ENCODE assay signal across 8 mouse cellular contexts in the genomic region with DNA sequence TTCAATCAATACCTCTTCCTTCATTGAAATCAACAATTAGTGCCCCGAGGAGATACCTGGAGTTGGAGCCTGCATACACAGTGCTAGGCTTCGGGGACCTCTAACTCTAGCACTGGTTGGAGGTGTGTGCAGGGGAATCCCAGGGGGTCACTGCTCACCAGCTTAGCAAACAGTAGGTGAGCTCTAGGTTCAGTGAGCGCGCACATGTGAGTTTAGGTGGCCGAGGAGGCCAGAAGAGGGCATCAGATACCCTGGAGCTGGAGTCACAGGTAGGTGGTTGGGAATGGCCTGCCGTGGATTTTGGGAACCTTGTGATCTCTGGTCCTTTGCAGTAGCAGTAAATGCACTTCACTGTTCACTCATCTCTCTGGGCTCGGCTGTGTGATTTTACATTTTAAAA. TPM values are rescaled to one million over a fixed set of nuclear protein-coding genes. Genes with fewer than 3 reads are reported as not detected.
DNase-seq lines count a peak whose midpoint lies in the region; ATAC-seq and TF ChIP-seq lines count a peak whose summit lies in the region.

No protein-coding gene starts in this region.

- no peak for TF ChIP-seq CTCF in heart, postnatal 0 days (IDR thresholded peaks at IDR 0.05; ENCODE audit: low read depth)
- TF ChIP-seq CTCF in bone marrow macrophage, adult 2 months (IDR thresholded peaks at IDR 0.05; ENCODE audit: low read depth, low read length): peak; percentile 33; the same call in 1 of the 2 replicates

- no peak for ATAC-seq in heart, postnatal 0 days (ENCODE audit: insufficient read depth, low read depth)
- ATAC-seq in heart, embryonic 11.5 days (replicated peaks; ENCODE audit: insufficient number of reproducible peaks, low FRiP score, low TSS enrichment): no peak
- no peak for ATAC-seq in hindbrain, embryonic 15.5 days (ENCODE audit: low FRiP score, low read depth)
- no peak for ATAC-seq in liver, embryonic 15.5 days (ENCODE audit: insufficient read depth)
- ATAC-seq in inflammation-experienced regulatory T-cells, adult 6 months: no peak

- no peak overlapping the region for H3K9ac ChIP-seq in heart, postnatal 0 days (replicated peaks; ENCODE audit: low read depth, low read length)
- no peak overlapping the region for H3K9ac ChIP-seq in heart, embryonic 11.5 days (ENCODE audit: low read depth, low read length)
- no peak overlapping the region for H3K9ac ChIP-seq in hindbrain, embryonic 15.5 days
- H3K9ac ChIP-seq in liver, embryonic 15.5 days: peak overlapping the region; percentile 32

- no peak for DNase-seq in heart, postnatal 0 days (ENCODE audit: low spot score)
- DNase-seq in retina, postnatal 1 day: no peak
- DNase-seq in left cerebral cortex, adult 11 months (ENCODE audit: low spot score): no peak

- H3K4me1 ChIP-seq in heart, postnatal 0 days (ENCODE audit: control insufficient read depth, insufficient read depth): peaks cover 13% of the 10 kb centered on the region
- H3K4me1 ChIP-seq in heart, embryonic 11.5 days (ENCODE audit: control insufficient read depth, insufficient read depth, low read length): peaks cover 13% of the 10 kb centered on the region
- peaks cover 18% of the 10 kb centered on the region for H3K4me1 ChIP-seq in bone marrow macrophage, adult 2 months (ENCODE audit: control insufficient read depth, insufficient read depth, low read length)
- H3K4me1 ChIP-seq in hindbrain, embryonic 15.5 days (replicated peaks): peaks cover 25% of the 10 kb centered on the region
- H3K4me1 ChIP-seq in liver, embryonic 15.5 days (replicated peaks): peaks cover 66% of the 10 kb centered on the region

- H3K4me2 ChIP-seq in heart, postnatal 0 days (ENCODE audit: low read depth, low read length): peak overlapping the region; percentile 82
- H3K4me2 ChIP-seq in heart, embryonic 11.5 days: no peak overlapping the region; the same call in 1 of the 2 replicates
- H3K4me2 ChIP-seq in hindbrain, embryonic 15.5 days: peak overlapping the region; percentile 63; the same call in 1 of the 2 replicates
- H3K4me2 ChIP-seq in liver, embryonic 15.5 days: peak overlapping the region; percentile 99

- H3K27ac ChIP-seq in heart, postnatal 0 days (ENCODE audit: low read depth): no peak overlapping the region
- no peak overlapping the region for H3K27ac ChIP-seq in heart, embryonic 11.5 days (ENCODE audit: low read depth, low read length)
- H3K27ac ChIP-seq in bone marrow macrophage, adult 2 months (ENCODE audit: insufficient read depth, low read depth, low read length): peak overlapping the region; percentile 74
- no peak overlapping the region for H3K27ac ChIP-seq in hindbrain, embryonic 15.5 days (replicated peaks)
- peak overlapping the region; percentile 79 for H3K27ac ChIP-seq in liver, embryonic 15.5 days (replicated peaks)

- H3K4me3 ChIP-seq in heart, postnatal 0 days (ENCODE audit: low read depth, low read length): peak overlapping the region; percentile 81; the same call in 1 of the 2 replicates
- no peak overlapping the region for H3K4me3 ChIP-seq in heart, embryonic 11.5 days (ENCODE audit: low read depth, low read length)
- H3K4me3 ChIP-seq in bone marrow macrophage, adult 2 months (ENCODE audit: insufficient read depth, low read length): peak overlapping the region; percentile 96
- no peak overlapping the region for H3K4me3 ChIP-seq in hindbrain, embryonic 15.5 days
- peak overlapping the region; percentile 93 for H3K4me3 ChIP-seq in liver, embryonic 15.5 days (replicated peaks)

- H3K9me3 ChIP-seq in heart, postnatal 0 days (replicated peaks; ENCODE audit: control insufficient read depth, low read length): no peaks in the 10 kb centered on the region
- H3K9me3 ChIP-seq in heart, embryonic 11.5 days (replicated peaks; ENCODE audit: control insufficient read depth, low read length): no peaks in the 10 kb centered on the region
- H3K9me3 ChIP-seq in hindbrain, embryonic 15.5 days: no peaks in the 10 kb centered on the region
- H3K9me3 ChIP-seq in liver, embryonic 15.5 days (replicated peaks): no peaks in the 10 kb centered on the region

- 0 out of 2 replicates have a peak, but pooled peaks cover 10% of the 10 kb centered on the region for H3K36me3 ChIP-seq in heart, postnatal 0 days (replicated peaks; ENCODE audit: control insufficient read depth, insufficient read depth, low read length)
- H3K36me3 ChIP-seq in heart, embryonic 11.5 days (ENCODE audit: control insufficient read depth, insufficient read depth, low read length): no peaks in the 10 kb centered on the region
- no peaks in the 10 kb centered on the region for H3K36me3 ChIP-seq in hindbrain, embryonic 15.5 days
- H3K36me3 ChIP-seq in liver, embryonic 15.5 days (replicated peaks): peaks cover 15% of the 10 kb centered on the region; the same call in 1 of the 2 replicates

- no peak for TF ChIP-seq EP300 in heart, postnatal 0 days (IDR thresholded peaks at IDR 0.05; ENCODE audit: low read depth)

- TF ChIP-seq POLR2A in bone marrow macrophage, adult 2 months (IDR thresholded peaks at IDR 0.05; ENCODE audit: borderline replicate concordance, low read depth, low read length): no peak

- WGBS in heart, postnatal 0 days: 80% methylated on average over 7 of the region's 7 CpGs
- 80% methylated on average over 7 of the region's 7 CpGs for WGBS in heart, embryonic 11.5 days (ENCODE audit: insufficient replicate concordance)
- 84% methylated on average over 7 of the region's 7 CpGs for WGBS in hindbrain, embryonic 15.5 days
- WGBS in liver, embryonic 15.5 days (ENCODE audit: insufficient replicate concordance): 56% methylated on average over 7 of the region's 7 CpGs

- H3K27me3 ChIP-seq in heart, postnatal 0 days (ENCODE audit: control insufficient read depth, insufficient read depth, low read length): no peaks in the 10 kb centered on the region
- H3K27me3 ChIP-seq in heart, embryonic 11.5 days (ENCODE audit: control insufficient read depth, insufficient read depth, low read length): no peaks in the 10 kb centered on the region
- no peaks in the 10 kb centered on the region for H3K27me3 ChIP-seq in hindbrain, embryonic 15.5 days
- no peaks in the 10 kb centered on the region for H3K27me3 ChIP-seq in liver, embryonic 15.5 days

RNA-seq across cellular contexts. Expression of a gene that starts 37.3 kb away (rescaled TPM):
- 25.4 and 32.3 TPM in 2 replicates for total RNA-seq in heart, postnatal 0 days (2014; rRNA removed; ENCODE audit: low replicate concordance)
- polyA plus RNA-seq in heart, postnatal 0 days (2015; fragmentation: Nextera tagmentation; extraction: Ambion mirVana): 43.6 and 43.8 TPM in 2 replicates
- 41.3 and 43.1 TPM in 2 replicates for polyA plus RNA-seq in heart, embryonic 11.5 days (2014; fragmentation: Nextera tagmentation; extraction: Ambion mirVana)
- 154 and 168 TPM in 2 replicates for polyA plus RNA-seq in bone marrow macrophage, adult 2 months (2012; ENCODE audit: insufficient read depth, insufficient read length, missing spikeins)
- polyA plus RNA-seq in hindbrain, embryonic 15.5 days (2015; fragmentation: Nextera tagmentation; extraction: Ambion mirVana): 30.4 and 36.5 TPM in 2 replicates
- polyA plus RNA-seq in liver, embryonic 15.5 days (2015; fragmentation: Nextera tagmentation; extraction: Ambion mirVana): 45.0 and 46.1 TPM in 2 replicates
- polyA plus RNA-seq in inflammation-experienced regulatory T-cells, adult 6 months (2017; shearing (Covaris generic)): 10 to 100 TPM; 19.0 to 34.2 (median 32.9) TPM

Comparison
In these comparisons a context has a peak if more than half of its experiments do, and no peak if none do; other contexts are left out.
1. H3K4me3 ChIP-seq: peak in heart, postnatal 0 days (single experiment), bone marrow macrophage, adult 2 months (single experiment) and liver, embryonic 15.5 days (single experiment); none in heart, embryonic 11.5 days (single experiment) and hindbrain, embryonic 15.5 days (single experiment).
2. H3K27ac ChIP-seq: peak in bone marrow macrophage, adult 2 months (single experiment) and liver, embryonic 15.5 days (single experiment); none in heart, postnatal 0 days (single experiment), heart, embryonic 11.5 days (single experiment) and hindbrain, embryonic 15.5 days (single experiment).